Mouse (Mus musculus) gastrocnemius, postnatal 36 days (tissue): Measurements from ENCODE around the gene Gm2663. TPM values are rescaled to one million over a fixed set of nuclear protein-coding genes. Genes with fewer than 3 reads are reported as not detected.
"Not testable (repeated sequence)": the region's sequence is repeated elsewhere in the genome, so short reads cannot be mapped to it uniquely, and the experiment has no call there.

Experiments
- DNase-seq, 2 experiments: peaks; one replicate each; pipeline ENCODE4 v3.0.0; 2022
- intact Hi-C: fragments of 180-260 bp; cut with DNase I; formaldehyde crosslinking; loops from one replicate; pipeline ENCODE4 v1.15.1; 2025
- long read RNA-seq, 2 experiments: library from polyadenylated mRNA; stranded (forward); transcript quantifications; one replicate each; pipeline ENCODE4 v2.0.0; 2021
- total RNA-seq, 2 experiments: library from RNA; stranded (reverse); gene quantifications; 2 replicates each; pipeline ENCODE4 v1.2.3; 2021

Gm2663 gene
- not detected for total RNA-seq
- long read RNA-seq, experiment 1 = 0 reads
- long read RNA-seq, experiment 2 = 0 reads

- DNase-seq, intact Hi-C loops: not testable (repeated sequence)
These were observed at the start of gene Gm2663 for GRCm38 (mm10) chr6:40999379-40999778. Gene Gm2663, minus strand, starts transcription at chr6:40999479.

GRCm38 (mm10) chr6:41048602-41049001 is 49.3 kb upstream of the Gm2663 start:
- intact Hi-C loops = no loop called here
- DNase-seq = no peak

- intact Hi-C loops = no loop called here
- no peak for DNase-seq
These were observed 48.7 kb upstream of the Gm2663 start for GRCm38 (mm10) chr6:41047961-41048360.

GRCm38 (mm10) chr6:41047202-41047601 is 47.9 kb upstream of the Gm2663 start:
- intact Hi-C loops = no loop called here

GRCm38 (mm10) chr6:41046553-41046952 is 47.3 kb upstream of the Gm2663 start:
- intact Hi-C loops = no loop called here
- no peak for DNase-seq

More at GRCm38 (mm10) chr6:41047202-41047601, 47.9 kb upstream of the Gm2663 start:
- DNase-seq = no peak

- intact Hi-C loops = no loop called here
- no peak for DNase-seq
These were observed 45.5 kb upstream of the Gm2663 start for GRCm38 (mm10) chr6:41044753-41045152.

GRCm38 (mm10) chr6:41044314-41044713 is 45.0 kb upstream of the Gm2663 start:
- intact Hi-C loops = no loop called here
- DNase-seq = no peak

GRCm38 (mm10) chr6:41035409-41035808 is 36.1 kb upstream of the Gm2663 start, which contains the start of gene 2210010C04Rik:
Gene 2210010C04Rik, minus strand, starts transcription at chr6:41035509.
- intact Hi-C loops = no loop called here
- no peak for DNase-seq

- intact Hi-C loops = no loop called here
- no peak for DNase-seq
These were observed 33.5 kb upstream of the Gm2663 start for GRCm38 (mm10) chr6:41032802-41033201.

- intact Hi-C loops = no loop called here
- no peak for DNase-seq
These were observed 33.0 kb upstream of the Gm2663 start for GRCm38 (mm10) chr6:41032231-41032630.

GRCm38 (mm10) chr6:41030821-41031220 is 31.5 kb upstream of the Gm2663 start:
- no peak for DNase-seq
- intact Hi-C loops = no loop called here

GRCm38 (mm10) chr6:41027053-41027452 is 27.8 kb upstream of the Gm2663 start:
- intact Hi-C loops = no loop called here
- DNase-seq = no peak

GRCm38 (mm10) chr6:41025873-41026650 is 26.8 kb upstream of the Gm2663 start:
- intact Hi-C loops = no loop called here
- no peak for DNase-seq

- intact Hi-C loops = no loop called here
- DNase-seq = no peak
These were observed 19.9 kb upstream of the Gm2663 start for GRCm38 (mm10) chr6:41019140-41019539.

GRCm38 (mm10) chr6:41018629-41019028 is 19.4 kb upstream of the Gm2663 start:
- no peak for DNase-seq
- intact Hi-C loops = no loop called here

GRCm38 (mm10) chr6:41015065-41015464 is 15.8 kb upstream of the Gm2663 start:
- intact Hi-C loops = no loop called here
- DNase-seq = no peak

- DNase-seq, intact Hi-C loops: not testable (repeated sequence)
These were observed 34.8 kb downstream of the Gm2663 start, which contains the start of gene 1810009J06Rik for GRCm38 (mm10) chr6:40964454-40964853. Gene 1810009J06Rik, plus strand, starts transcription at chr6:40964754.

- intact Hi-C loops = no loop called here
- DNase-seq = no peak
These were observed 45.6 kb downstream of the Gm2663 start for GRCm38 (mm10) chr6:40953716-40954115.

- intact Hi-C loops = no loop called here
- no peak for DNase-seq
These were observed 47.5 kb downstream of the Gm2663 start, which contains the start of gene Gm4744 for GRCm38 (mm10) chr6:40951770-40952169. Gene Gm4744, minus strand, starts transcription at chr6:40951870.
